ENCODE assay signal across 14 mouse cellular contexts in genomic region chr14:103759443-103759842, GRCm38 (mm10).
"Had no signal": no experiment of that assay in that cellular context is flagged by ENCODE, and none has a peak within 500 bp of the region (broad histone marks: within the 10 kb centered on the region; RNA-seq: fewer than 3 reads in every experiment).

No protein-coding gene starts in this region.

- H3K9ac ChIP-seq: hindbrain, embryonic 13.5 days; limb, embryonic 13.5 days; liver, embryonic 14.5 days; midbrain, embryonic 12.5 days had no signal

- H3K9me3 ChIP-seq: hindbrain, embryonic 13.5 days; limb, embryonic 13.5 days; midbrain, embryonic 12.5 days had no signal

- H3K4me3 ChIP-seq: hindbrain, embryonic 13.5 days; layer of hippocampus, adult 2 months; limb, embryonic 13.5 days; megakaryocyte, embryonic 14.5 days; midbrain, embryonic 12.5 days had no signal

- ATAC-seq: hindbrain, postnatal 0 days; midbrain, embryonic 16.5 days had no signal

- H3K4me2 ChIP-seq: hindbrain, embryonic 13.5 days; limb, embryonic 13.5 days; midbrain, embryonic 12.5 days had no signal

- H3K4me1 ChIP-seq: hindbrain, embryonic 13.5 days; limb, embryonic 13.5 days; megakaryocyte, embryonic 14.5 days had no signal

- H3K36me3 ChIP-seq: hindbrain, embryonic 13.5 days; limb, embryonic 13.5 days; midbrain, embryonic 12.5 days had no signal

- H3K27ac ChIP-seq: hindbrain, embryonic 13.5 days; hindbrain, postnatal 0 days; kidney, postnatal 0 days; layer of hippocampus, adult 2 months; limb, embryonic 13.5 days; liver, embryonic 14.5 days; macrophage; midbrain, embryonic 12.5 days had no signal

- DNase-seq: left cerebral cortex, postnatal 4 days; right cerebral cortex, adult 18-20 months; right cerebral cortex, postnatal 25 days; thymus, postnatal 36 days had no signal

- H3K27me3 ChIP-seq: hindbrain, embryonic 13.5 days; limb, embryonic 13.5 days; megakaryocyte, embryonic 14.5 days; midbrain, embryonic 12.5 days had no signal
